Comparison of ENCODE assay signal across 8 mouse cellular contexts in the genomic region with DNA sequence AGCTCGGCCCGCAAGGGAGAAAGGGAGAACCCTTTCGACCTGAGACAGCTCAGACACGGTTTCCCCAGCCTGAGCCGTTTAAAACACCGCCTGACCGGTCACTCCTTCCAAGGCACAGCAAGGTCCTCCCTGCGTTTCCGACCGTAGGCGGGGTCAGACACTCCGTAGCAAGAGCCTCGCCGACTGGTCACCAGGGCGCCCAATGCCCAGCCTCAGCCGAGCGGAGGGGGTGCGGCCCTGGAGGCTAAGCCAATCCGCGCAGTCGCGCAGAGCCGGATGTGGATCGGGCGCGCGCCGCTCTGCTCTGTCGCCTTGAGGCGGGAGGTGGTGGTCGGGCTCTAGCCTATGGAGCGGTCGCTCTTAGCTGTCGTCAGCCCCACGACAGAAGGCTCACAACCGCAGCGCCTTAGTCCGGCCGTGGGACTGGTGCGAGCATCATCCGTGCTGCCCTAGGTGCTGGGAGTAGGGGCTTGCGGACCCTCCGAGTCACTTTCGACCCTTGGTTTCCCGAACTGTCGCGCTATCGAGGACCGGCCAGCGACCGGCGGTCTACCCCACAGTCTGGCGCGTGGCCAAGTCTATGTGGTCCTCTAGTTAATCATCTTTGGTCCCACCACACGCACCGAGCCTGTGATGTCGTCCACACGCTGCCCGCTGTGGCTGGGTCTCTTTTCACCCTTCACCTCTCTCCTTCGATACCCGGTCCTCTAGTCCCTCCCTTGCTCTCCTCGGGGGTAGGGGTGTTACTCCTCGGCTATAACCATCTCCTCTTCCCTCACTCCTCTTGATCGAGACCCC. TPM values are rescaled to one million over a fixed set of nuclear protein-coding genes. Genes with fewer than 3 reads are reported as not detected.
DNase-seq lines count a peak whose midpoint lies in the region; ATAC-seq lines count a peak whose summit lies in the region.

A gene (minus strand): TSS at position 193 of the 798 bp plus-strand sequence.

- H3K36me3 ChIP-seq in hindbrain, embryonic 11.5 days (ENCODE audit: control insufficient read depth, insufficient read depth, low read length) = no peaks in the 10 kb centered on the region

- ATAC-seq in hindbrain, embryonic 11.5 days (ENCODE audit: low FRiP score) = peak; percentile 100

- H3K4me1 ChIP-seq in hindbrain, embryonic 11.5 days (replicated peaks; ENCODE audit: control insufficient read depth, insufficient read depth, low read length) = peaks cover 3% of the 10 kb centered on the region; the same call in 1 of the 2 replicates

- peak within 1 kb of the TSS; percentile 71 for H3K9ac ChIP-seq in hindbrain, embryonic 11.5 days (ENCODE audit: low read depth, low read length)

- H3K4me2 ChIP-seq in hindbrain, embryonic 11.5 days (replicated peaks; ENCODE audit: low read depth, low read length) = peak within 1 kb of the TSS; percentile 94

- under 1% methylated on average over 63 of the region's 64 CpGs for whole genome bisulfite sequencing in hindbrain, embryonic 11.5 days

- H3K27ac ChIP-seq in hindbrain, embryonic 11.5 days (ENCODE audit: low read depth, low read length) = peak within 1 kb of the TSS; percentile 82

- no peaks in the 10 kb centered on the region for H3K27me3 ChIP-seq in hindbrain, embryonic 11.5 days (ENCODE audit: control insufficient read depth, insufficient read depth, low read length)

- no peaks in the 10 kb centered on the region for H3K9me3 ChIP-seq in hindbrain, embryonic 11.5 days (ENCODE audit: control insufficient read depth, low read length)

- DNase-seq in Muller cell, postnatal 12 days (ENCODE audit: inconsistent ontology term) = peak; percentile 99
- peak; percentile 98 for DNase-seq in cerebellum, adult 9-11 months
- peak; percentile 96 to 97 for DNase-seq in frontal cortex, adult 2 months (ENCODE audit: extremely low spot score in 1 of 2, low spot score in 1 of 2)
- DNase-seq in hindbrain, embryonic 11.5 days (ENCODE audit: low spot score) = peak; percentile 97
- peak; percentile 94 to 95 for DNase-seq in layer of hippocampus, postnatal 10 days (ENCODE audit: low spot score in 2 of 2)
- peak; percentile 98 for DNase-seq in lung, postnatal 10 days
- DNase-seq in ovary, postnatal 36 days (ENCODE audit: low spot score) = peak; percentile 95
- DNase-seq in thymus, postnatal 25 days = peak; percentile 95

- peak within 1 kb of the TSS; percentile 57 for H3K4me3 ChIP-seq in hindbrain, embryonic 11.5 days (ENCODE audit: low read depth, low read length)

RNA-seq across cellular contexts. Expression of the gene that starts here (rescaled TPM):
- polyA plus RNA-seq in frontal cortex, adult 2 months (2012; rRNA removed) = 126 and 127 TPM in 2 replicates
- polyA plus RNA-seq in hindbrain, embryonic 11.5 days (2014; fragmentation: Nextera tagmentation; extraction: Ambion mirVana) = 165 and 167 TPM in 2 replicates
- total RNA-seq in layer of hippocampus, postnatal 10 days (2021) = 10 to 100 TPM; 84.9 to 94.6 TPM

Comparison
In these comparisons a context has a peak if more than half of its experiments do, and no peak if none do; other contexts are left out.
1. Peak in every context shown above with its lines: DNase-seq, ATAC-seq, H3K4me3 ChIP-seq and H3K27ac ChIP-seq.